Mouse (Mus musculus) layer of hippocampus, postnatal 25 days (tissue): ENCODE measurements around the gene Fam89a. TPM values are rescaled to one million over a fixed set of nuclear protein-coding genes. Genes with fewer than 3 reads are reported as not detected.

Experiments
- DNase-seq, 2 experiments: peaks; one replicate each; pipeline ENCODE4 v3.0.0; 2022; ENCODE audit warnings: mixed read lengths in 2 of 2, low spot score in 1 of 2; ENCODE audit errors: extremely low spot score in 1 of 2
- total RNA-seq, 2 experiments: library from RNA; stranded (reverse); gene quantifications; 2 replicates each; pipeline ENCODE4 v1.2.3; 2021

Fam89a gene
- under 1 TPM; 0.45 to 0.98 TPM for total RNA-seq

DNA sequence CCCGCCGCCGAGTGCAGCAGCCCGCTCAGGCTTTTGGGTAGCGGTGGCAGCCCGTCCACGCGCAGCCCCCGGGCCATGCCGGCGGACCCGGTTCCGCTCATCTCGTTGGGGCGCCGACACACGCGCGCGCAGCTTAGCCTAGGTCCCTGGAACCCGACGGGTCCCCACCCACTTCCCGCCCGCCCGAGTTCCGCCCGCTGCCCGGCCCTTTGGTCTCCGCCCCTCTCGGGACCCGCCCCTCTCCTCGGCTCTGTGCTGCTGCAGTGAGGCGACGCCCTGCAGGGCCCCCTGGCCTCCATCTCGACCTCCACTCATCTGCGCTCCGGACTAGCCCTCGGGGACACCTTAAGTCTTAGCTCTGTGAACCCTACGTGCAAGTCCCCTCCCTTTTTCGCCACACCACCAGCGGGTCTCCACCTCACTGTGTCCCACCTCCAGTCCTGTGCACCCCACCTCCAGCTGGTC is at the start of gene Fam89a:
Gene Fam89a, minus strand, starts transcription at position 124 of the 465 bp plus-strand sequence.
- DNase-seq, result peak in 1 of 2 experiments; percentile 10

DNA sequence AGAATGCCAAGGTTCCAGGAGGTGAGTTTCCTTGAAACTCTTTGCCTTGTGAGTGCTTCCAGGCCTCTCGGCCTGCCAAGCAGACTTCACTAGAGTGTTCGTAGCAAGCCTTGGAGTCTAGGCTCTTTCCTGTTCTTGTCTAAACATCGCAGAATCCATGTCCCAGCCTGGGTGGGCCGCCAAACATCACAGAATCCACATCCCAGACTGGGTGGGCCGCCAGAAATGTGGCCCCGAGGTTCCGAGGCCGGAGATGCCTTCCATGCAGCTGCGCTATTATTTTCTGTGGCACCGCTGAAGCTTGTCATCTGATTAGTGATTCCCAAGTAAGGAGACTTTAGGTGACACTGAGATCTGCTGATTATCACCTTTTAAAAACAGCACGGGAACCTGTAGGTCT is 48.9 kb upstream of the Fam89a start:
- DNase-seq, result no peak

DNA sequence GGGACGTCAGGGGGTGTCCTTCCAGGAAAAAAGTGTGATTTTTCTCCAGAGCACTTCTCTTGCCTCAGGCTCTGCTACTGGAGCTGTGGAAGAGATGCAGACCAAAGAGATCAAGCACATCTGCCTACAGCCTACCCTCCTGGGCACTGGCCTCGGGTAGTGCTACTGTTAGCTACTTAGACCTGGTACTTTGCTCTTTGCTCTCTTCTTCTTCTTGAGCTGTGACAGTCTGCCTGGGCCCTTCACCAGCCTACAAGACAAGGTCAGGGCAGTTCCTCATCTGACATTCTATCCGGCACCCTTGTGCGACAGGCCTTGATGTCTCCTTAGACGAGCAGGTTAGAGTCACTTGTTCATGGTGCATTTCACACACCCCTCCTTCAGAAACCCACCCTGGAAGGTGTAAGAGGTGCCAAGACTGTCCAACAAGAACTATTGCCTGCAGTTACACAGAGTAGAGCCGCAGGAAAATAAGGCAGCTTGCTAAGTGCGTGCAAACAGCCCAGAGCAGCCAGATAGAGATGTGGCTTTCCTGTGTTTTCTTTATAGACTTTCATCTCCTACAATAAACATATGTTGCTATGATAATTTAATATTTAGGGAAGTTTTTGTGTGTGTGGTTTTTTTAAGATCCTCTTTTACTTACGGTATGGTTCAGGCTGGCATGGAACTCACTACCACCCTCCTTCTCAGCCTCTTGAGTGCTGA is 44.3 kb upstream of the Fam89a start:
- no peak for DNase-seq

DNA sequence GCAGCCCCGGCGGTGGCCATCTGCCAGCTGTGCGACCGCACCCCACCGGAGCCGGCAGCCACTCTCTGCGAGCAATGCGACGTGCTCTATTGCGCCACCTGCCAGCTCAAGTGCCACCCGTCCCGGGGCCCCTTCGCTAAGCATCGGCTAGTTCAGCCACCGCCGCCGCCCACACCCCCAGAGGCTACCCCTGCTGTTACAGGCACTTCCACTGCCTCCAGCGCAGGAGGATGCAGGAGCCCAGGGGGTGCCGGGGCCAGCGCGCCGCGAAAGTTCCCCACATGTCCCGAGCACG is 42.8 kb upstream of the Fam89a start:
- DNase-seq, result peak; percentile 69 to 70

DNA sequence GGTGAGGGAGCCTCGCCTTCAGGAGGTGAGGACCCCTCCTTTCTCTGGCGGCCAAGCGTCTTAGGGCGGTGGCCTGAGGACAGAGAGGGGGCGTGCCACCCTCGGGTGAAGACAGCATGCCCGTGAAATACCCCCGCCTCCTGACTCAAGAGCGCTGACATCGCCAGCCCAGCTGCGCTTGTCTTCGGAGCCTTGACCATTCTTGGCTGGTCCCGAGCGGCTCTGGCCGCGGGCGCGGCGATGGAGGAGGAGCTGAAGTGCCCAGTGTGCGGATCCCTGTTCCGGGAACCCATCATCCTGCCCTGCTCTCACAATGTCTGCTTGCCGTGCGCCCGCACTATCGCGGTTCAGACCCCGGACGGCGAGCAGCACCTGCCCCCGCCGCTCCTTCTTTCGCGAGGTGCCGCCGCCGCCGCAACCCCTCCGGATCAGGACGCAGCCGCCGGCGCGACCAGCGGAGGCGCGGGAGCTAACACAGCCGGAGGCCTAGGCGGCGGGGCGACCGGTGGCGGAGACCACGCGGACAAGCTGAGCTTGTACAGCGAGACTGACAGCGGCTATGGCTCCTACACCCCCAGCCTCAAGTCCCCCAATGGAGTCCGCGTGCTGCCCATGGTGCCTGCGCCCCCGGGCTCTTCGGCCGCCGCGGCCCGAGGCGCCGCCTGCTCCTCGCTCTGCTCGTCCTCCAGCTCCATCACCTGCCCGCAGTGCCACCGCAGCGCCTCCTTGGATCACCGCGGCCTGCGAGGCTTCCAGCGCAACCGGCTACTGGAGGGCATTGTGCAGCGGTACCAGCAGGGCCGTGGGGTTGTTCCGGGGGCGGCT is 42.2 kb upstream of the Fam89a start:
- DNase-seq, result no peak

DNA sequence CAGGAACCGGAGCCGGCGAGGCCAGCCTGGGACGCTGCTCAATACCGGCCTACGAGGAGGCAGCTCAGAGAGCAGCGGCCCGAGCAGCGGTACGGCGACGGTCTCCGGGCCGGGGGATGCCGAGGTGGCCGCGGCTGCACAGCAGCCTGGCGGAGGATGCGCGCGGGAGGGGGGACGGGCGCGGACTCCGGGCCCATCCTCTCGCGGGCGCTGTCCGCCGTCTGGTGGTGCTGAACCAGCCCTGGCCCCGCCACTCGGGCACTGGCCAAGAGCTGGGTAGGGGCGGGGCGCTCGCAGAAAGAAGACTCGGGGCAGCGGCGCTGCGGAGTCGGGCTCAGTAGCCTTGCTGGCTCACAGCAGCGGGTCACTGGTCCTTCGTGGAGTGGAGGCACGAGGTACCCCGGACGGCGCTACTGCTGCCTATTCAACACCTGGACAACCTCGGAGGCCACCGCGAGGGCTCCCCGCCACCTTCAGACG is 41.6 kb upstream of the Fam89a start:
- peak; percentile 64 to 83 for DNase-seq

DNA sequence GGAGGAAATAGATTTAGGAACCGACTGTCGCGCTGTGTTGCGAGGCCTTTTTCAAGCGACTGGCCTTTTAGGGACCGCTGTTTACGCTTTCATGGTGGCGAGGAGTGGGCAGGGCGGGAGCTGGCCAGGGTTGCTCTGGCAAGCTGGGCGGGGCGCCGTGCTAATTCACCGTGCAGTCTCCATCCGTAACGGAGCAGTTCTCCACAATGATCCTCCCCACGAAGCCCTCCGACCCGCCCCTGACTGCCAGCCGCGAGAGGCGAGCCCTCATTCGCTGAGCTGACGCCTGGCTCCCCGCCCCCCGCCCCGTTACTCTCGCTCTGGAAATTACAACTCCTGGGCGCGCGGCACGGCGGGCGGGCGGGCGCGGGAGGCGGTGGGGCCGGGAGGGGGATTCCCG is 41.1 kb upstream of the Fam89a start, which contains the start of gene Trim67:
Gene Trim67, plus strand, starts transcription at position 385 of the 400 bp plus-strand sequence.
- peak; percentile 25 to 54 for DNase-seq

DNA sequence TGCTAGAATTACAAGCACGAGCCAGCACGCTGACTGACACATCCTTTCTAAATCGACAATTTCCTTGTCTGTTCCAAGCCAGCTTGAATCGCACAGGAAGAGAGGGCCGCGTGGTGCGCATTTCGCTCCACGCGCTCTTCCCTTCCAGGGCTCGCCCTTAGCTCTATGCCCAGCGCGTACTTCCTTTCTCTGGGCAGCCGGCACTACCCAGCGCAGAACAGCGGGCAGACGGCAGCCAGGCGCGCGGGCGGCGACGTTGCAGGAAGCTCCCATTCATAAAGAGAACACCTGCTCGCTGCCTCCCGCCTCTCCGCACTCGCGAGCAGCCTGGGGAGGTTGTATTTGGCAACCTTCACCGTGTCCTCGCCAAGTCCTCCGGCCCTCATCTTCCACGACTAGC is 40.6 kb upstream of the Fam89a start:
- DNase-seq, result peak; percentile 34 to 40

DNA sequence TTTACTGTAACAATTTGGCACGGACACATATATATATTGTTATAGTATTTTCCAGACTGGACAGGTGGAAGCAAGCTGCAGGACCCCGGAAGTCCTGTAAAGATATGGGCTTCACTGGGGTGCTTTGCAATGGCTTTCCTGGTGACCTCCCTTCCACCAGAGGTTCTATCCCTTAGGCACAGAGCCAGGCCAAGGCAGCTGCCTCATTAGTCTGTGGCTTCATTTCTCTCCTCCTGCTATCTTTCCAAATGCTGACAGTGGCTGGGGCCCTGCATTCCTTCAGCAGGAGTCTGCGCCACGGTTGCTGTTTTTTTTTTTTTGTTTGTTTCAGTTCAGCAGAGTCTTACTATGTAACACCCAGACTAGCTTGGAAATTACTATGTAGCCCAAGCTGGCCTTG is 40.1 kb upstream of the Fam89a start:
- DNase-seq, result no peak

DNA sequence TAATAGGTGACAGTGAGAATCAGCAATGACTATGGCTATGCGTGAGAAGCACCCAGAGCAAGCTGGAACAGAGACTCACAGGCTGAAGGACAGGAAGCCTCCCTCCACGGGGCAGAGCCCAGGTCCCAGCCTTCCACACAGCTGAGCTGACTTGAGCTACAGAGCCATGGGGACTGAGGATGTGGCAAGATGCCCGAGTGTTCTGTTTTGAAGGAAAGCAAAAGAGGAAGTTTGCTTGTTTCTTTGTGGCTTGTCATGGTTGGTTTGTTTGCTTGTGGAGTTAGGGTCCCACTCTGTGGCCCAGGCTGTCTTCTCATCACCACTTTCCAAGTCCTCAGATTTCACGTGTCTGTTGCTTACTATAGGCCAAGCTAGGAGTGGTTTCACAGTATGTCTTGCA is 39.0 kb upstream of the Fam89a start:
- no peak for DNase-seq

DNA sequence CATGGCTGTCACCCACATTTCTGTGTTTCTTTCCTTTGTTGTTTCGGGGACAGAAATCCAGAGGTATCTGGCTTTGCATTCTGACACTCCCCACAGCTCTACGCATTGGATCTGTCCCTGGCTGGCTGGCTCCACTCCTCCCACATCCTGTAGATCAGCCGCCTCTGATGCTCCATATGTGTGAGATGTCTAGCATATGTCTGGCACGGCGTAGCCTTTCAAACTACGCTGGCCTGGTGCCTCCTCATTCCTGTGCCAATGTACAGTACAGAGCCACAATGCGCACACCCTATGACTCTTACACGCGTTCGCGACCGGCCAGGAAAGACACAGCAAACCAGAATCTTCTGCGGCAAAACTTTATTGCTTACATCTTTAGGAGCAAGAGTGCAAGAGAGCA is 33.0 kb upstream of the Fam89a start:
- DNase-seq, result peak in 1 of 2 experiments; percentile 30

DNA sequence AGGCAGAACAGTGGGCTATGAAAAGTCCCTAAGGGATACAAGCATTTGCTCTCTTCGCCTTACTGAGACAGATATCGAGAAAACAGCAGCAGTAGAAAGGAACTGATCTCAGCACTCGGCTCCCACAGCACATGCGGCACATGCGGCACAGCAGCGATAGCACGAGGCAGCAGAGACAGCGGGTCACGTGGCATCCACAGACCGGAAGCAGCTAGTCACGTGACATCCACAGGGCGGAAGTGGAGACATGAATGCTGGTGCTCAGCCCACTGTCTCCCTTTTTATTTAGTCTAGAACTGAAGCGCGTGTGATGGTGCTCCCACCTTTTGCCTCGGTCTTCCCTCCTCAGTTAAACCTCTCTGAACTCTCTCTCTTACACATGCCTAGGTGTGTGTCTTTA is 31.6 kb upstream of the Fam89a start:
- no peak for DNase-seq

DNA sequence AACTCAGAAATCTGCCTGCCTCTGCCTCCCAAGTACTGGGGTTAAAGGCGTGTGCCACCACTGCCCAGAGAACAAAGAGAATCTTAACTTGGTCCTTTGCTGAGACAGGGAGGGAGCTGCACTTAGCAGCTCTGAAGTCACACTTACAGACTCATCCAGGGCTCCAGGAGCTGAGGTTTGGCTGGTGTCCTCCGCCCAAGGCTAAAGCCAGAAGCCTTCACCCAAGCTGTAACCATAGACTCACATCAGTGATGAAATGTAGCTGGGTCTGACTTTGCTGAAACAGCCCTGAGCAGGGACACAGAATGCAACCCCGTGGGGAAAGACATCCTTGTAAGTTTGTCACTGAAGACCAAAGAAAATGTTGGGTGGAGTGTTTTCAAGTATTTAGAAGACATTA is 30.8 kb upstream of the Fam89a start:
- no peak for DNase-seq

DNA sequence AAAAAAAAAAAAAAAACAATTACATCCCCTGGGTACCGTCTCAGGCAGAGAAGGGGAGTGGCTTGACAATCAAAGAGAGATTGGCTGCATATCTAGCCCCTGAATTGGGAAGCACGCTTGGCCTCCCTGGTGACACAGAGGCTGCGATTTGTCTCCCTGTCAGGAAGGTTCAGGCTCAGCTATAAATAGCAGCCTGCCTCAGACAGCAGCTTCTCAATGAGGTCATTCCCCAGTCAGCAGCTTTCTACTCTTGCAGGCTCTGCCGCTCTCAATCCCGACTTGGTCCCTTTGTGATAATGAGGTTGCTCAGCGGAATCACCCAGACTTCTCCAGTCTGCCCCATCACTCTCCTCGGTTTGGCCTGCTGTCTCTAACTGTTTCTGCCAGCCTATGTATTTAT is 28.6 kb upstream of the Fam89a start:
- no peak for DNase-seq

DNA sequence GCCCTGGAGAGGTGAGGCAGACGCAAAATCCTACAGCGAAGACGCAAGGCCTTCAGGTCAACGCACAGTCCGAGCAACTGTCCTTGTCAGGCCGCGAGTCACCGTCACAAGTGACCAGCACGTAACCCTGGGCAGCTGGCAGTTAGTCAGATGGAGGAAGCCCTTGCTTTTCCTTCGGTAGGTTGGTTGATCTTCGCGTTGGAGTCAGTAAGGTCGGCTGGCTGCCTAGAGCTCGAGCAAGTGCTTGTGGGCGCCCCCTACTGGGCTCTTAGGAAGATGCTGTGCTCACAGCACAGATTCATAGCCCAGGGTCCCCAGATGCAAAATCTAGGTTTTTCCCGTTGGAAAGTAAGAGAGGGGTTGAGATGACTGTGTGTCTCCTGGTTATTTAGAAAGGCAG is 24.1 kb upstream of the Fam89a start:
- peak; percentile 55 to 81 for DNase-seq

DNA sequence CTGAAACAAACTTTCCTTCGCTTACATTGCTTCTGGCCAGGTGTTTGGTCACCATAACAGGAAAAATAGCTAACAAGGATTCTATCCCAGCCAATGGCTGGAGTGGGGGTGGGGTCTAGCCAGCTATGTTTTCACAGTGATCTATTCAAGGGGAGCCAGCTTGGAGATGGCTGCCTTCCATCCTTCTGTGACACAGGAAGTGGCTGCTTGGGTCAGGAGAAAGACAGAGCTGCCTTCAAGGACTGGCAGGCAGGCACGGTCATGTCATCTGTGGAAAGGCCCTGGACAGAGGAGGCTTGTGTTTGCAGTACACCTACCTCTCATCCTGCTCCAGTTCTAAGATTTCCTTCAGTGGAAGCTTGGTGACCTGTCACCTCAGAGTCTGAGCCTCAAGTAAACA is 20.8 kb upstream of the Fam89a start:
- DNase-seq, result no peak

DNA sequence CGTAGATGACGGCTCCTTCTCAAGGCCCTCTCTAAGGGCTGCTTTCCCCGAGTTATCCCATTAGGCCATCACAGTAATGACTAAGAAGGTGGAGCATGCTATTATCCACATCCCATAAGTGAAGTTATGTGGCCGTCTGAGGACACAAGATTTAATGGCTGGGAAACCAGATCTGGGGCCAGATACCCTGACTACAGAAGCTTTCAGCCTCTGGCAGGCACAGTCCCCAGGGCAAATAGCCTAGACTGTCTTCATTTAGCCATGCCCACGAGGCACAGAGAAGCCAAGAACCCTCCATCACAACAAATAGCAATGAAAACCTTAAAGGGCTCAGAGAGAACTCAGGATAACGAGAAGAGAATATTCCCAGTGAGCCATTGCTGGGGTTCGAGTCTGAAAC is 11.4 kb upstream of the Fam89a start:
- DNase-seq, result no peak

DNA sequence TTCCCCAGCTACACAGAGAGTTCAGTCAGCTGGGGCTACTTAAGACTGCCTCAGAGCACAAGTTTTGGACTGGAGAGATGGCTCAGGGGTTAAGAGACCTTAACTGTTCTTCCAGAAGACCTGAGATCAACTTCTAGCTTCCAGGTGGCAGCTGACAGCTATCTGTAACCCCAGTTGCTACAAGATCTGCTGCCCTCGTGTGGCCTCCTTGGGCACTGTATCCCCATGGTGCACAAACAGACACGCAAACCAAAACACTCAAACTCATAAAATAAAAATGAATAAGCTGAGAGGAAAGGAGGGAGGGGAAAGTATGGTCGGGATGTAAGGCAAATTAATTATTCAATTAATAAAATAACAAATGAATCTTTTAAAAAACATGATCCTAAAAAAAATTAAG is 6.9 kb upstream of the Fam89a start:
- DNase-seq, result peak in 1 of 2 experiments; percentile 33

DNA sequence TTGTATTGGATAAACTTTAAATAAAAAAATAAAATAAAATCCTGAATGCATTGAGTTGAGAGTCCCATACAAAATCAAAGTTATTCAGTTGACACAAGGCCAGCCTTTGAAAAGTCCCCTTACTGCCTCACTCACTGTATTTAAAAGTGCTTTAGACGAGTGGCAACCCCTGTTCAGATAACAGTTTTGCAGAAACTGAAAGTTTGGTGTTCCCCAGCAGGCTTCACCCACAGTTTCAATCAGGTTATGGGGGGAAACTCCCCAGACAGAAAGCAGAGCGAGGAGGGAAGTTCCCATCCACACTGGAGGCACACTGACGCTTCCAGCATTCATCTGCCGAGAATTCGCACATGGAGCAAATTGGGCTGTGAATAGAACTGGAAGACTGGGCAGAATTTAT is 5.0 kb upstream of the Fam89a start:
- no peak for DNase-seq

DNA sequence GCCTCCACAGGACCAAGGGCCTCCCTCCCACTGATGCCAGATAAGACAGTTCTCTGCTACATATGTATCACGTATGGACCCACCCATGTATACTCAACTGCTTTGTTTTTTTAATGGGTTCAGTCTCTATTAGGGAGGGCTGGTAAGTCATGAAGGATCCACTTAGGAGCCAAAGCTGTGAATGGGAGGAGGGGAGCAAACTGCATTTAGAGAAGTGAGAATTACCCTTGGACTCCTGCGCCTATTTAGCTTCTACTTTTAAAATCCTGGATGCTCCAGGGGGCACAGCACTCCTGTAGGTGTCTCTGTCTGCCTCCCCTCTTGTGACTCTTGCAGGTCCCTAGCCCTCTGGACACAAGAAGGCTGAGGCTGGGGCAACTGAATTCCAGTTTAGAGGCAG is 4.5 kb upstream of the Fam89a start:
- DNase-seq, result no peak

DNA sequence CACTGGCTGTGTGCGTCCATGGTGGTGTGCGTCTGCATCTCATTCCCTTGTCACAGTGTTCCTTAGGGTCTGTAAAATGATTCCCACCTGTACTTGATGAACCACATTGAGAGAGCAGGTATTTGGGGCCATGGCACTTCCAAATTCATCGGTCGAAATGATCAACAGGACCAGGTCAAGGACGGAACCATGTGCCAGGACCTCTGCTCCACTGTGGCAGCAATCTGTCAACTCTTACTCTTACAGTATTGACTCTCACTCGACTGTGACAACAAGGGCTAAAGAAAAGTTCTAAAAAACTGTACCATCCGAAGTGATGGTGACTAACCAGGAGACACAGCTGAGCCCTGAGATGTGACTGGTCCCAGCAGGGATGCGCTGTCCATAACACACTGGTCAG is 3.8 kb upstream of the Fam89a start:
- DNase-seq, result no peak

DNA sequence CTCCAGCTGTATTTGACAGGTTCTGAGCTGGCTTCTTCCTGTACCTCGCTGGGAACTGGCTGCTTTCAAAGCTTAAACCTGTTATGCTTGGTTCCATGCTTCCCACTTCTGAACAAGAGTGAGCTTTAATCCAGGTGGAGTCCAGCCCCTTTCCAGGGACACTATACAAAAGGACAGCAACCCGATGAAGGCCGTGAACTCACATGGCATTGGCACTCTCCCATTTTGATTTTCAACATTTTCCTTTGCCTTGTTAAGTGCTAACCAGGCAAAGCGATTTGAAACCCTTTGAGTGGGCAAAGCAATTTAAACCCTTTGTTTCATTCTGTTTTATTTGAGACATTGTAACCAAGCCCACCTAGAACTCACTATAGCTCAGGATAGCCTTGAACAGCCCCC is 3.2 kb upstream of the Fam89a start:
- no peak for DNase-seq
